Mouse (Mus musculus) neural tube, embryonic 13.5 days (tissue): Measurements from ENCODE around the gene Styxl1. TPM values are rescaled to one million over a fixed set of nuclear protein-coding genes. Genes with fewer than 3 reads are reported as not detected.

ENCODE experiments used
- ATAC-seq: fragments of 200-750 bp; cut with Nextera tagmentation; 2 replicates; pipeline ENCODE4 v1.8.0; 2017; ENCODE audit warnings: low read depth, mild to moderate bottlenecking, moderate TSS enrichment, moderate library complexity
- H3K27ac ChIP-seq: fragments of 300-500 bp; sonication (generic); replicated peaks from 2 replicates; pipeline ENCODE4 v1.5.1; 2015; ENCODE audit warnings: moderate library complexity, mild to moderate bottlenecking, inconsistent platforms
- H3K27me3 ChIP-seq: fragments of 300-500 bp; sonication (generic); 2 replicates; pipeline ENCODE4 v1.6.1; 2015; ENCODE audit warnings: mild to moderate bottlenecking, inconsistent platforms
- H3K36me3 ChIP-seq: fragments of 300-500 bp; sonication (generic); 2 replicates; pipeline ENCODE4 v1.6.1; 2015; ENCODE audit warnings: mild to moderate bottlenecking, inconsistent platforms
- H3K4me1 ChIP-seq: fragments of 300-500 bp; sonication (generic); replicated peaks from 2 replicates; pipeline ENCODE4 v1.6.1; 2015; ENCODE audit warnings: inconsistent platforms
- H3K4me2 ChIP-seq: fragments of 300-500 bp; sonication (generic); 2 replicates; pipeline ENCODE4 v1.6.1; 2015; ENCODE audit warnings: inconsistent platforms, mild to moderate bottlenecking, moderate library complexity
- H3K4me3 ChIP-seq: fragments of 300-500 bp; sonication (generic); 2 replicates; pipeline ENCODE4 v1.5.1; 2015; ENCODE audit warnings: mild to moderate bottlenecking, inconsistent platforms
- H3K9ac ChIP-seq: fragments of 300-500 bp; sonication (generic); 2 replicates; pipeline ENCODE4 v1.6.1; 2015; ENCODE audit warnings: moderate library complexity, mild to moderate bottlenecking, inconsistent platforms
- H3K9me3 ChIP-seq: fragments of 300-500 bp; sonication (generic); 2 replicates; pipeline ENCODE4 v1.6.1; 2016; ENCODE audit warnings: inconsistent platforms
- WGBS: fragments of 180-500 bp; shearing (Covaris S2); methylation state at CpG from one replicate; pipeline ENCODE4 v1.1.7; 2015; 5-methylcytosine and 5-hydroxymethylcytosine counted together
- polyA plus RNA-seq: library from polyadenylated mRNA; unstranded; fragments of >200 nt; fragmentation: Nextera tagmentation; extraction: Ambion mirVana; gene quantifications from 2 replicates; pipeline ENCODE4 v1.2.1, GENCODE M21; 2015

Styxl1 gene
- 0.68 TPM in 1 of 2 replicates, not detected in the other for polyA plus RNA-seq

DNA sequence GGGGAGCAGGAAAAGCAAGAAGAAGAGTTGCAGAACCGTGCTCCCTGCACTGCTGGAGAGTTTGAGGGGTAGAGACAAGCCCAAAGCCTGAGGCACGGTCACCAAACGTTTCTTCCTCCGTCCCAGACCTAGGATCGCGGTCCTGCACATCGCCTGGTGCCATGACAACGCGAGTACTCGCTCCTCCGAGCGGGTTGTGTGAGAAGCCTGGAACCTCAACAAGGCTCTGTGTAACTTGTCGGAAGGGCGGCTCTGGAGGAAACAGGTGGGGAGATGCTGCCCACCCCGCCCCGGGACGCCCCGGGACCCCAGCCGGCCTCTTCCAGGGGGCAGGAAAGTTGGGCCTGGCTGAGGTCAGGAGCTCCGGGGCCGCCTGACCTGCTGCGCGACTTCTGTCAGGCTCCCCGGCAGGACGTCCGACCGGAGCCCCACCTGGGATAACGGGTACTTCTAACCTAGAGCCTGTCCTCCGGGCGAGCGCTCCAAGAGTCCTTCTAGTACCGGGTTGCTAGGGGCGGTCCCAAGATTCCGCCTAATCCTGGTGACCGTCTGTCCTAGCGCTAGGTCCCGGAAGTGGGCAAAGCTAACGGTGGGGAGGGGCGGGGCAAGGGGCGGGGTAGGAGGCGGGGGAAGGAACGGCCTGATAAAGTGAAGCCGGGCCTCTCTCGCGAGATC, at the start of gene Styxl1:
Gene Styxl1 (minus strand): TSS at position 590 of the 675 bp plus-strand sequence.
- peak within 1 kb of the TSS; percentile 64 for H3K4me3 ChIP-seq
- H3K36me3 ChIP-seq: peaks cover 13% of the 10 kb centered on the region
- WGBS: under 1% methylated on average over 45 of the region's 45 CpGs
- H3K4me1 ChIP-seq: peaks cover 34% of the 10 kb centered on the region
- H3K9ac ChIP-seq: peak within 1 kb of the TSS; percentile 95
- peak within 1 kb of the TSS; percentile 88 for H3K4me2 ChIP-seq
- H3K9me3 ChIP-seq: no peaks in the 10 kb centered on the region
- ATAC-seq: peak; percentile 94
- H3K27ac ChIP-seq: peak within 1 kb of the TSS; percentile 94
- no peaks in the 10 kb centered on the region for H3K27me3 ChIP-seq

GRCm38 (mm10) chr5:135826225-135826624, 48.0 kb upstream of the Styxl1 start:
- Histone ChIP-seq H3K4me3 (no peak overlapping the region), H3K9ac (peak overlapping the region; percentile 6), H3K4me1 (peaks cover 53% of the 10 kb centered on the region), H3K4me2 (0 out of 2 replicates have a peak overlapping the region, but pooled peaks have one; percentile 2), H3K9me3 (no peaks in the 10 kb centered on the region), H3K27me3 (no peaks in the 10 kb centered on the region), H3K36me3 (no peaks in the 10 kb centered on the region), H3K27ac (peak overlapping the region; percentile 81)
- no peak for ATAC-seq
- 49% methylated on average over 6 of the region's 6 CpGs for WGBS

GRCm38 (mm10) chr5:135824517-135824916, 46.3 kb upstream of the Styxl1 start:
- Histone ChIP-seq H3K9ac (no peak overlapping the region), H3K27ac (peak overlapping the region; percentile 81), H3K9me3 (no peaks in the 10 kb centered on the region), H3K27me3 (no peaks in the 10 kb centered on the region), H3K4me2 (no peak overlapping the region), H3K36me3 (0 out of 2 replicates have a peak, but pooled peaks cover 3% of the 10 kb centered on the region), H3K4me1 (peaks cover 64% of the 10 kb centered on the region), H3K4me3 (no peak overlapping the region)
- 28% methylated on average over 3 of the region's 3 CpGs for WGBS
- no peak for ATAC-seq

- no peaks in the 10 kb centered on the region for H3K27me3 ChIP-seq
- no peaks in the 10 kb centered on the region for H3K9me3 ChIP-seq
- peak; percentile 88 for ATAC-seq
- peak overlapping the region; percentile 48 for H3K4me2 ChIP-seq
- 0 out of 2 replicates have a peak, but pooled peaks cover 10% of the 10 kb centered on the region for H3K36me3 ChIP-seq
- peaks cover 78% of the 10 kb centered on the region for H3K4me1 ChIP-seq
- H3K9ac ChIP-seq: peak overlapping the region; percentile 58
- peak overlapping the region; percentile 96 for H3K27ac ChIP-seq
- no peak overlapping the region; the same call in 1 of the 2 replicates for H3K4me3 ChIP-seq
- 16% methylated on average over 7 of the region's 7 CpGs for WGBS
Observed at GRCm38 (mm10) chr5:135822316-135822944, 44.2 kb upstream of the Styxl1 start.

- 56% methylated on average over 7 of the region's 7 CpGs for WGBS
- H3K9me3 ChIP-seq: no peaks in the 10 kb centered on the region
- H3K36me3 ChIP-seq: peaks cover 25% of the 10 kb centered on the region
- no peak overlapping the region for H3K4me2 ChIP-seq
- no peak overlapping the region for H3K27ac ChIP-seq
- H3K27me3 ChIP-seq: no peaks in the 10 kb centered on the region
- ATAC-seq: no peak
- H3K9ac ChIP-seq: no peak overlapping the region
- peaks cover 57% of the 10 kb centered on the region for H3K4me1 ChIP-seq
- H3K4me3 ChIP-seq: no peak overlapping the region
Observed at GRCm38 (mm10) chr5:135818491-135818890, 40.3 kb upstream of the Styxl1 start.

- Histone ChIP-seq H3K4me3 (no peak overlapping the region), H3K36me3 (peaks cover 16% of the 10 kb centered on the region), H3K9ac (no peak overlapping the region), H3K27ac (0 out of 2 replicates have a peak overlapping the region, but pooled peaks have one; percentile 13), H3K4me1 (peaks cover 35% of the 10 kb centered on the region), H3K4me2 (no peak overlapping the region), H3K27me3 (no peaks in the 10 kb centered on the region), H3K9me3 (no peaks in the 10 kb centered on the region)
- WGBS: 55% methylated on average over 5 of the region's 5 CpGs
- ATAC-seq: no peak
Observed at GRCm38 (mm10) chr5:135812991-135813390, 34.8 kb upstream of the Styxl1 start.

DNA sequence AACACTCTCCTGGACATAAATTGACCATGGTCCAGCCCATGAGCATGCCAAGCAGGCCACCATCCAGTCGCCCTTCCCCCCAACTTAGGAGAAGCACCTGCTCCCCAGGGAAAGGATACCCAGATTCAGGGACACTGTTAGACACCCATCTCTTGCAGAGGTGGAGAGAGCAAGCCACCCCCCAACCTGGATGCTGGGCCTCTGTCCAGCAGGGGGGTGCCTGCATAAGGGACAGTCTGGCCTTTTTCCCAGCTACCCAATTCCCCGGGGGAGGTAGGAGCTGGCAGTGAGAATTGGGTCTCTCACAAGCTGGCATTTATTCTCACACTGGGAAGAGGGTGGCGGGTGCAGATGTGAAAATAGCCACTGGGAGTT, 29.1 kb upstream of the Styxl1 start:
- 33% methylated on average over 3 of the region's 3 CpGs for WGBS
- Histone ChIP-seq H3K27ac (peak overlapping the region; percentile 78), H3K4me2 (peak overlapping the region; percentile 91), H3K9ac (peak overlapping the region; percentile 94), H3K4me3 (peak overlapping the region; percentile 75), H3K4me1 (peaks cover 48% of the 10 kb centered on the region), H3K9me3 (no peaks in the 10 kb centered on the region), H3K27me3 (no peaks in the 10 kb centered on the region), H3K36me3 (no peaks in the 10 kb centered on the region)
- ATAC-seq: peak; percentile 9; the same call in 1 of the 2 replicates

DNA sequence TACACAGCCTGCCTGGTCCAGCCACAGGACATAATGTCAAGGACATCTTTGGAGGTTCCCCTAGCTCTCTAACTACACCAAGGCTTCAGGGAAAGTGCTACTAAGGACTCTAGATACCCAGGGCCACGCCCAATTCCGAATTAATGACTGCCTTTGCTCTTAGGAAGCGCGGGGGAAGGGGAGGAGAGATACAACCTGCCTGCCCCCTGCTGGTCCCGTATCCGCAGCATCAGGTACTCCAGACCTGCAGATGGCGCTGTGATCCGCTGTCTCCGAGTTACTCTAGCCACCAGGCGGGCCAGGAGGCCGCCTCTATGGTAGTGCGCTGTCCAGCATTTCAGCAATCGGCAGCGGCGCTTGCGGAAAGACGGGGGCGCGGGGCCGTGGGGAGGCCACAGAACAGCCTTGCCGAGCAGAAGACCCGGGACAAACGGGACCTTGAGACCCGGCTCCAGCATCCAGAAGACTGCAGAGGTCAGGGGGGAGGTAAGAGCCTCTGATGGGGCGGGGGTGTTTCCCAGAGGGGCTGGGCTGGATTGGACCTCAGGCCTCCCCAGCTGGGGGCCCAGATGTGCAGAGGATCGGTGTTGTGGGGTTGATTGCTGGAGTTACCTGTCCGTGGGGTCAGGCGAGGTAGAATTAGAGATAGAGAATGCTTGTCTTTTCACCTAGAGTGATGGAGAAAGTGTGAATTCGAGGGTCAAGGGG, 28.5 kb upstream of the Styxl1 start, which contains the start of gene Srrm3:
Gene Srrm3 (plus strand): TSS at position 336 of the 708 bp plus-strand sequence.
- Histone ChIP-seq H3K4me1 (peaks cover 54% of the 10 kb centered on the region), H3K27me3 (no peaks in the 10 kb centered on the region), H3K4me3 (peak within 1 kb of the TSS; percentile 75), H3K4me2 (peak within 1 kb of the TSS; percentile 91), H3K9me3 (no peaks in the 10 kb centered on the region), H3K27ac (peak within 1 kb of the TSS; percentile 78), H3K9ac (peak within 1 kb of the TSS; percentile 94), H3K36me3 (no peaks in the 10 kb centered on the region)
- ATAC-seq: peak; percentile 54; the same call in 1 of the 2 replicates
- 4% methylated on average over 29 of the region's 29 CpGs for WGBS

DNA sequence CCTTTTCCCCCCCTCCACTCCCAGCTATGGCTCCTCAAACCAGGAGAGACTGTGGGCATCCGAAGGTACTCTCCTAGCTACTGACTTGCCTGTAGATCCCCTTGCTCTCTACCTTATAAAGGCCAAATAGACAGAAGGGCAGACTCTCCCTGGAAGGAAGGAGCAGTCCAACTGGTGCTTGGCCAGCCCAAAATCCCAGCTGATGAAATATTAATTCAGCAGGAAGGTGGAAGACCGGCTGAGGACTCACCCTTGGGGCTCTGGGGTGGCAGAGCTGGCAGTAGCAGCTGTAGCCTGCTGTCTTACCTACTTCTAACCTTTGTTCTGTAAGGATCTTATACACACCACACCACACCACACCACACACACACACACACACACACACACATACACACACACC, 26.6 kb upstream of the Styxl1 start:
- no peak overlapping the region for H3K4me2 ChIP-seq
- H3K4me1 ChIP-seq: peaks cover 71% of the 10 kb centered on the region
- no peak overlapping the region for H3K4me3 ChIP-seq
- 40% methylated on average over 2 of the region's 2 CpGs for WGBS
- no peaks in the 10 kb centered on the region for H3K27me3 ChIP-seq
- no peaks in the 10 kb centered on the region for H3K36me3 ChIP-seq
- no peak overlapping the region for H3K9ac ChIP-seq
- ATAC-seq: no peak
- H3K9me3 ChIP-seq: no peaks in the 10 kb centered on the region
- peak overlapping the region; percentile 70 for H3K27ac ChIP-seq

GRCm38 (mm10) chr5:135803676-135804075, 25.5 kb upstream of the Styxl1 start:
- no peak overlapping the region for H3K4me3 ChIP-seq
- no peak overlapping the region for H3K9ac ChIP-seq
- ATAC-seq: no peak
- no peak overlapping the region for H3K27ac ChIP-seq
- H3K36me3 ChIP-seq: no peaks in the 10 kb centered on the region
- H3K4me2 ChIP-seq: no peak overlapping the region
- H3K27me3 ChIP-seq: no peaks in the 10 kb centered on the region
- H3K9me3 ChIP-seq: no peaks in the 10 kb centered on the region
- peaks cover 68% of the 10 kb centered on the region for H3K4me1 ChIP-seq
- WGBS: 84% methylated on average over 4 of the region's 4 CpGs

GRCm38 (mm10) chr5:135803135-135803534, 24.9 kb upstream of the Styxl1 start:
- Histone ChIP-seq H3K4me2 (no peak overlapping the region), H3K27me3 (no peaks in the 10 kb centered on the region), H3K4me1 (peaks cover 63% of the 10 kb centered on the region), H3K9ac (no peak overlapping the region), H3K36me3 (no peaks in the 10 kb centered on the region), H3K9me3 (no peaks in the 10 kb centered on the region), H3K27ac (0 out of 2 replicates have a peak overlapping the region, but pooled peaks have one; percentile 23), H3K4me3 (no peak overlapping the region)
- 66% methylated on average over 4 of the region's 4 CpGs for WGBS
- ATAC-seq: no peak

DNA sequence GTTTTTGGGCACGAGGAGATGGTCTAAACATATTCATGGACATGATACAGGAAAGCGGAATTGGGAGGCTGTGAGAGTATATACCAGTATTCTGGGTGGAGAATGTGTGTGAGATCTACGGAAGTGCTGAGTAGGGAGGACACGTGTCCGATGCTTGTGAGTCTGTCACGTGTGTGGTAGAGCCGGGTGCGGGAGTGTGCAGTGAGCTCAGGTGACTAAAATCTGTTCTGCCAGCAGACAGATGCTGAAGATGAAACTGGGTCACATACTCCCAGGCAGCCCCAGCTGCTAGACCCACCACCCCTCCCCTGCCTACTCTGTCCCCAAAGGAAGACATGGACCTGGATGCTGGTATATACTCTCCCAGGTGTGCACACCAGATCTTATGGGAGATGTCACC, 24.5 kb upstream of the Styxl1 start:
- 87% methylated on average over 8 of the region's 8 CpGs for WGBS
- Histone ChIP-seq H3K36me3 (no peaks in the 10 kb centered on the region), H3K27me3 (no peaks in the 10 kb centered on the region), H3K27ac (0 out of 2 replicates have a peak overlapping the region, but pooled peaks have one; percentile 92), H3K4me3 (no peak overlapping the region), H3K4me1 (peaks cover 58% of the 10 kb centered on the region), H3K9me3 (no peaks in the 10 kb centered on the region), H3K4me2 (no peak overlapping the region), H3K9ac (no peak overlapping the region)
- no peak for ATAC-seq
